Mouse (Mus musculus) cortical plate, adult 2 months (tissue): ENCODE measurements at regions not wholly inside any gene's neighbourhood (a gene's known extent, or its start where the extent isn't known, plus 50 kb on each side); places are given as distances from the start of the nearest gene placed in this dataset.

Source experiments
- CTCF ChIP-seq: fragments of 200-500 bp; IDR thresholded peaks from 2 replicates; pipeline ENCODE4 v1.5.1; 2011; ENCODE audit warnings: mild to moderate bottlenecking, control low read depth, low read length; ENCODE audit not compliant: insufficient read depth; ENCODE audit errors: extremely low read depth
- POLR2A ChIP-seq: fragments of 200-500 bp; IDR thresholded peaks from 2 replicates; pipeline ENCODE4 v1.6.1; 2011; ENCODE audit warnings: mild to moderate bottlenecking, low read length, control low read depth; ENCODE audit not compliant: insufficient read depth; ENCODE audit errors: extremely low read depth

DNA sequence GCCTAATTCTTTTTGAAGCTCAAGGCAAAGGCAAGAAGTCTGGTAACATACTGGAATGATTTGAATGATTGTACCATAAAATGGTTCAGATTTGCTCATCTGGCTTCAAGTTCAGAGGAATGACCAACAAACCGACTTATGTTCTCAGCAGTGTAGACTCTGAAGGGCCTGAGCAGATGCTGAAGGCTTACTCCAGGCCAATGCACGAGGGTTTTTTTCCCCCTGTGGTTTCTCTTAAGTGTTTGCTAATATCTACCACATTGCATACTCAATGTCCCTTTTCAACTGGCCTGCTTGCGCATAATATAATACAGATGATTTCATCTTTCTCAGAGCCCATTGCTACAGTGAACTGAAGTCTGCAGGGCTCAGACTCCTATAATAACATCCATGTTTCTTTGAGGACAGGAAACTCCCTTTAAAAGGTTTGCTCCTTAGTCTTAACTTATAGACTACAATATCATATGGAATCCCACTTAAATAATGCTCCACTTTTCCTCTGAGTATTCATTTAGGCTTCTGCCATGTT, 1182.5 kb downstream of the Slc22a22 start:
- TF ChIP-seq POLR2A (no peak), CTCF (no peak)
